Mouse (Mus musculus) midbrain, embryonic 15.5 days (tissue): ENCODE data around the gene Klf16. TPM values are rescaled to one million over a fixed set of nuclear protein-coding genes. Genes with fewer than 3 reads are reported as not detected.

Experiments
- ATAC-seq: fragments of 200-750 bp; cut with Nextera tagmentation; replicated peaks from 2 replicates; pipeline ENCODE4 v1.8.0; 2017; ENCODE audit warnings: moderate TSS enrichment
- H3K27ac ChIP-seq: fragments of 300-500 bp; sonication (generic); 2 replicates; pipeline ENCODE4 v1.5.1; 2015; ENCODE audit warnings: mild to moderate bottlenecking, inconsistent platforms
- H3K27me3 ChIP-seq: fragments of 300-500 bp; sonication (generic); replicated peaks from 2 replicates; pipeline ENCODE4 v1.6.1; 2015; ENCODE audit warnings: inconsistent platforms
- H3K36me3 ChIP-seq: fragments of 300-500 bp; sonication (generic); replicated peaks from 2 replicates; pipeline ENCODE4 v1.6.1; 2015; ENCODE audit warnings: inconsistent platforms
- H3K4me1 ChIP-seq: fragments of 300-500 bp; sonication (generic); 2 replicates; pipeline ENCODE4 v1.6.1; 2015; ENCODE audit warnings: inconsistent platforms
- H3K4me2 ChIP-seq: fragments of 300-500 bp; sonication (generic); 2 replicates; pipeline ENCODE4 v1.6.1; 2015; ENCODE audit warnings: inconsistent platforms, mild to moderate bottlenecking, moderate library complexity
- H3K4me3 ChIP-seq: fragments of 300-500 bp; sonication (generic); 2 replicates; pipeline ENCODE4 v1.5.1; 2015; ENCODE audit warnings: mild to moderate bottlenecking, inconsistent platforms
- H3K9ac ChIP-seq: fragments of 300-500 bp; sonication (generic); 2 replicates; pipeline ENCODE4 v1.6.1; 2015; ENCODE audit warnings: mild to moderate bottlenecking, inconsistent platforms
- H3K9me3 ChIP-seq: fragments of 300-500 bp; sonication (generic); 2 replicates; pipeline ENCODE4 v1.6.1; 2016; ENCODE audit warnings: inconsistent platforms
- WGBS: fragments of 180-500 bp; shearing (Covaris S2); methylation state at CpG from one replicate; pipeline ENCODE4 v1.1.7; 2015; ENCODE audit warnings: mixed read lengths; 5-methylcytosine and 5-hydroxymethylcytosine counted together
- polyA plus RNA-seq: library from polyadenylated mRNA; unstranded; fragments of >200 nt; fragmentation: Nextera tagmentation; extraction: Ambion mirVana; gene quantifications from 2 replicates; pipeline ENCODE4 v1.2.1, GENCODE M21; 2015

Klf16 gene
- polyA plus RNA-seq, 1 experiment from 2014 or later = 6.0 TPM

DNA sequence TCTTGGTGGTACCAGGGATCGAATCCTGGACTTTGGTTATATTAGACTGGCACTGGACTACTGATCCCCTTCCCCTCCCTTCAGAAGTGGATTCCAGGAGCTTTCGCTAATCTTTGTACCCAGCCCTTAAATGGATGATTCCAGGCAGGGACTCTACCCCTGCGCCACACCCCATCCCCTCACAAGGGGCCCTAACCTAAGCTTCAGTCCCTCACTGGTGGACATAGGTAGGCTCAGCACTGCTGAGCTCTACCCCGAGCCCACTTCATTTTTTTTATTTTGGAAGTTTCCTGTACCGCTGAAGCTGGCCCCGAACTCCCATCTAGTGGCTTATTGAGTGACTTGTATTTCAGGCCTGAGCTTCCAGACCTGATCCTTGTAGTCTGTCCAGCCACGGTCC is 26.2 kb upstream of the Klf16 start:
- Histone ChIP-seq H3K9ac (peak overlapping the region; percentile 50), H3K9me3 (no peaks in the 10 kb centered on the region), H3K4me3 (peak overlapping the region; percentile 70), H3K4me1 (peaks cover 19% of the 10 kb centered on the region), H3K36me3 (peaks cover 13% of the 10 kb centered on the region; the same call in 1 of the 2 replicates), H3K4me2 (peak overlapping the region; percentile 69), H3K27me3 (no peaks in the 10 kb centered on the region), H3K27ac (peak overlapping the region; percentile 90)
- ATAC-seq = peak; percentile 21
- 32% methylated on average over 7 of the region's 7 CpGs for WGBS

DNA sequence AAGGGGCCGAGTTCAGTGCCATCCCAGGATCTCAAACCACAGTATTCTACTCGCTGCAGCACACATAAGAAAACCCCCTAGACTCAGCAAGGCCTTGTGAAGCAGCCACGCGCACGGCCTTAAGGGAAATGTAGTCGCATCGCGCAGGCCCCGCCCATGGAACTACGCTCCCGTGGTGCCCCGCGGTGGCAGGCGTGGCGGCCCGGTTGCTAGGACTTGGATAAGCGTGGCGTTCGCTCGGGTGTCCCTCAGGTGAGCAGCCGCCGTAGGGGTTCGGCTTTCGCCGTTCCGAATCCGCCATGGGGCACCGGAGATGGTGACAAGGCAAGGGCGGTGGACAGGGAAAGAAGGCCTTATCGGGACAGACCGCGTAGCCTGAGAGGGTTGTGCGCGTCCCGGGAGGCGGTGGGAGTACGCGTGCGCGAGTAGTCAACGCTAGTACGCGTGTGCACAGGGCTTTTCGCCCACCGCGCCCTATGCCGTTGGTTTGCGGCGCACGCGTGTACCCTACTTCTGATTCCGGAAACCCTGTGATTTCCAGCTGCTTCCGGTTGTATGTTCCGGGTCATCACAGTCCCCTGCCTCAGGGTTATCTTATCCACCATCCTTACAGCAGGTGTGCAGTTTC is 25.7 kb upstream of the Klf16 start, which contains the start of the genes Scamp4 and Adat3:
Gene Scamp4 (plus strand): TSS at position 175 of the 628 bp plus-strand sequence.
Gene Adat3 (plus strand): TSS at position 183 of the 628 bp plus-strand sequence.
- H3K27ac ChIP-seq = peak within 1 kb of the TSS; percentile 90
- peaks cover 13% of the 10 kb centered on the region; the same call in 1 of the 2 replicates for H3K36me3 ChIP-seq
- no peaks in the 10 kb centered on the region for H3K9me3 ChIP-seq
- ATAC-seq = peak; percentile 95
- H3K4me1 ChIP-seq = peaks cover 19% of the 10 kb centered on the region
- H3K27me3 ChIP-seq = no peaks in the 10 kb centered on the region
- H3K4me3 ChIP-seq = peak within 1 kb of the TSS; percentile 70
- peak within 1 kb of the TSS; percentile 50 for H3K9ac ChIP-seq
- WGBS = under 1% methylated on average over 54 of the region's 54 CpGs
- H3K4me2 ChIP-seq = peak within 1 kb of the TSS; percentile 69

DNA sequence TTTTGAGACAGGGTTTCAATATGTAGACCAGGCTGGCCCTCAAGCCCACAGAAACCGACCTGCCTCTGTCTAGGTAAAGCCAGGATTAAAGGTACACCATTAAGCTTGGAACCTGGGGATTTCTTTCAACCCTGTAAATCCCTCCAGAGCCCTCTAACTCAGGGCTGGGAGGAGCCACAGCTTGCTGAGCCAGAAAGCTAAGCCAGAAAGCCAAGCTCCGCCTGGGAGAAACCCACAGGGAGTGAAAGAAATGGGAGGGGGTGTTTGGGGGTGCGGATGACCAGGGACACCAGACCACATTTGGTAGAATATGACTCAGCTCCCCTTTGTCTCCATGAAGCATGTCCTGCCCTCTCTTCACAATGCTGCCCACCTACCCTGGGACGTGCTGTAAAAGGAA is 19.2 kb upstream of the Klf16 start:
- Histone ChIP-seq H3K4me2 (no peak overlapping the region), H3K4me1 (no peaks in the 10 kb centered on the region), H3K27ac (no peak overlapping the region), H3K9me3 (no peaks in the 10 kb centered on the region), H3K9ac (no peak overlapping the region), H3K4me3 (no peak overlapping the region), H3K27me3 (no peaks in the 10 kb centered on the region), H3K36me3 (no peaks in the 10 kb centered on the region)
- ATAC-seq = no peak
- WGBS = 42% methylated on average over 4 of the region's 4 CpGs

- under 1% methylated on average over 71 of the region's 73 CpGs for WGBS
- peak within 1 kb of the TSS; percentile 98 for H3K4me2 ChIP-seq
- ATAC-seq = peak; percentile 97
These were observed 13.0 kb upstream of the Klf16 start, which contains the start of gene Abhd17a for GRCm38 (mm10) chr10:80589879-80590854. Gene Abhd17a (minus strand): TSS chr10:80590341.

DNA sequence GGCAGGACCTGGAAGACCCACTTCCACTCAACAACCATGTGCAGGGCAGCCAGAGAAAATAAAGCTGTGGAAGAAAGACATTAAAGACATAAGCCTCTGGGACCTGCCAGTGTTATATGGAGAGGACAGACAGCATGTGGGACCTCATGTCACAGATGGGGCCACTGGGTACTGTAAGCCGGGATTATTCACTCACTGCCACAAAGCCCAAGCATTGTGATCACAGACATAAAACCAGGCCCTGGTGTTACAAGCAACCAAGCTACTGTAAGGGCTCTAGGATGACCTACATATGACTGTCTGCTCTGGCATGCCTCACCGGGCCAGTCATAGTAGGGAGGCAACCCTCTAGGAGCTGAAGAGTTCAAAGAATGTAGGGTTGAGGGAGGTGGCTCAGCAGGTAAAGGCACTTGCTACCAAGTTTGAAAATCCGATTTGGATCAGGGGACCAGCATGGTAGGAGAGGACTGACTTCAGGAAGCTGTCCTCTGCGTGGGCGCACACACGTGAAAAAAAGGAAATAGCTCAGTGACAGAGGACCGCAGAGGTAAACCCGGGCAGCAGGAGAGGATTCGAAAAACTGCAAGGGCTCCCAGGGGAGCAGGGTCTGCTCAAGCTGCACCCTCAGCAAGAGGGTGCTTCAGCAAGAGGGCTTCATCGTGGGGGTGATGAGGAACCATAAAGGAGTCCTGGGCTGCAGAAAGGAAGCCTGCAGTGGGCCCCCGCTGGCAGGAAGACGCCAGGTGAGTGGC is 12.2 kb upstream of the Klf16 start:
- Histone ChIP-seq H3K4me3 (peak overlapping the region; percentile 89), H3K9ac (peak overlapping the region; percentile 89), H3K36me3 (no peaks in the 10 kb centered on the region), H3K4me1 (peaks cover 26% of the 10 kb centered on the region), H3K4me2 (peak overlapping the region; percentile 98), H3K27me3 (no peaks in the 10 kb centered on the region), H3K9me3 (no peaks in the 10 kb centered on the region), H3K27ac (peak overlapping the region; percentile 75)
- WGBS = 21% methylated on average over 12 of the region's 12 CpGs
- ATAC-seq = peak; percentile 7

More at GRCm38 (mm10) chr10:80589879-80590854, 13.0 kb upstream of the Klf16 start, which contains the start of gene Abhd17a:
- Histone ChIP-seq H3K27me3 (no peaks in the 10 kb centered on the region), H3K9me3 (no peaks in the 10 kb centered on the region), H3K4me1 (peaks cover 26% of the 10 kb centered on the region), H3K36me3 (no peaks in the 10 kb centered on the region), H3K27ac (peak within 1 kb of the TSS; percentile 75), H3K9ac (peak within 1 kb of the TSS; percentile 89), H3K4me3 (peak within 1 kb of the TSS; percentile 89)

- no peak overlapping the region for H3K4me2 ChIP-seq
- no peak overlapping the region for H3K27ac ChIP-seq
- H3K4me3 ChIP-seq = no peak overlapping the region
- no peak overlapping the region for H3K9ac ChIP-seq
- no peaks in the 10 kb centered on the region for H3K27me3 ChIP-seq
- 33% methylated on average over 4 of the region's 4 CpGs for WGBS
- peaks cover 26% of the 10 kb centered on the region for H3K4me1 ChIP-seq
- H3K9me3 ChIP-seq = no peaks in the 10 kb centered on the region
- ATAC-seq = no peak
- no peaks in the 10 kb centered on the region for H3K36me3 ChIP-seq
These were observed 10.2 kb upstream of the Klf16 start for GRCm38 (mm10) chr10:80587305-80587657.

DNA sequence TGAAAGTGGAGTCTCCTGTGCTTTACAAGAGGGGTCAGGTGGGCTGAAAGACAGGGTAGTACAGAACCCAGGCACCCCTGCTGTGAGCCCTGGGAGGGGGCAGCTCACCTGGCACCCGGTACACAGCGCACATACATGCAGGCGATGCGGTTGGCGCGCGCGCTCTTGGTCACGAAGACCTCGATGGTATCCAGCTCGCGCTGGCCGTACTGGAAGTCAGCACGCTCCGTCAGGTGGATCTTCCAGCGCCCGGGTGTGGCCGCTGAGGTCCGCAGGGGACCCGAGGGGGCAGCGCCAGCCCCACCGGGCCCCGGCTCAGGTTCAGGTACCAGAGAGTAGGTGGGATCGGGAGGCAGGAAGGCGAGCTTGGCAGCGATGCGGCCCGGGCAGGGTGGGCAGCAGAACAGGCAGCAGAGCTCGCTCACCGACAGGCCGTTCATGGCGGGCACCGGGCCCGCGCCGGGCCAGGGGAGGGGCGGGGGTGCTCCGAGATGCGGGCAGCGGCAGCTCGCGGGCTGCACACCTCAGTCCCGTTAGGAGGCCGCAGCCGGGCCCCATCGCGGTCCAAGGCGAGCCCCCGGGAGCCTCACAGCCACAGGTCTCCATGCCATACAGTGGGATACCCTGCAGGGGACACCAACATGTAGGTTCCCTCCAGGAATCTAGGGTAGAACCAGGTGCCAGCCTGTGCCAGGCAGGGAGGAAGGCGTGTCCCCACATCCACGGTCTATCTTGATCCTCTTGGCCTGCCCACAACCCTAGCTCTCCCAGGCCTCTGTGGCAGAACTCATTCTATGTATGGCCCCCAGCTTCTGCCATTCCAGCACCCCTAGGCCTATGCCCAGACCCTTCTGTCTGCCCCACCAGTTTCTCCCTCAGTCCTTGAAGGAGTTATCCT is 9.5 kb upstream of the Klf16 start:
- Histone ChIP-seq H3K9me3 (no peaks in the 10 kb centered on the region), H3K27me3 (no peaks in the 10 kb centered on the region), H3K9ac (no peak overlapping the region), H3K4me2 (no peak overlapping the region), H3K4me3 (no peak overlapping the region), H3K27ac (no peak overlapping the region), H3K36me3 (no peaks in the 10 kb centered on the region), H3K4me1 (peaks cover 26% of the 10 kb centered on the region)
- 95% methylated on average over 50 of the region's 51 CpGs for WGBS
- no peak for ATAC-seq

- no peak for ATAC-seq
- H3K9me3 ChIP-seq = no peaks in the 10 kb centered on the region
- H3K9ac ChIP-seq = no peak overlapping the region
- H3K4me1 ChIP-seq = peaks cover 26% of the 10 kb centered on the region
- H3K4me2 ChIP-seq = no peak overlapping the region
- no peaks in the 10 kb centered on the region for H3K27me3 ChIP-seq
- H3K4me3 ChIP-seq = no peak overlapping the region
- H3K27ac ChIP-seq = no peak overlapping the region
- WGBS = 94% methylated on average over 8 of the region's 8 CpGs
- H3K36me3 ChIP-seq = no peaks in the 10 kb centered on the region
These were observed 8.5 kb upstream of the Klf16 start for GRCm38 (mm10) chr10:80585581-80585980.

GRCm38 (mm10) chr10:80584642-80585552 is 7.8 kb upstream of the Klf16 start:
- no peak overlapping the region for H3K27ac ChIP-seq
- 71% methylated on average over 12 of the region's 12 CpGs for WGBS
- H3K4me2 ChIP-seq = no peak overlapping the region
- no peaks in the 10 kb centered on the region for H3K36me3 ChIP-seq
- no peaks in the 10 kb centered on the region for H3K27me3 ChIP-seq
- H3K4me3 ChIP-seq = no peak overlapping the region
- H3K9ac ChIP-seq = no peak overlapping the region
- peaks cover 26% of the 10 kb centered on the region for H3K4me1 ChIP-seq
- no peaks in the 10 kb centered on the region for H3K9me3 ChIP-seq
- ATAC-seq = no peak

DNA sequence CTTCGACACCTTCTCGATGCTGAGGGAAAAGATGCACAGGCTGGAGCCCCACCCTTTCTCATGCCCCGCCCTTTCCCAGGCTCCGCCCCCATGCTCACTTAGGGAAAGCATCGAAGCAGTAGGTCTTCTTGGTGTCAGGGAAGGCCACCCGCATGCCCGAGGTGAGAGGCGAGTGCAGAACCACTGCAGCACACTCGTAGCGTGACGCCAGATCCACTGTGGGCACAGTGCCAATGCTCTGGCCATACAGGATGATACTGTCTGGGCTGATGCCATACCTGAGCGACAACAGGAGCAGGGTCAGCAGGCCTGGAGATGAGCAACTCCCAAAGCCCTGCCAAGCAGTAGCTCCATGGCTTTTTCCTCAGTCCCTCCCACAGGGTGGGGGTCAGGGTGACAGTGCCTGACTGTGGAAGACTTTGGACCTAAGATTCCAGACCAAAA is 6.9 kb upstream of the Klf16 start:
- H3K36me3 ChIP-seq = no peaks in the 10 kb centered on the region
- H3K27ac ChIP-seq = no peak overlapping the region
- ATAC-seq = no peak; the same call in 1 of the 2 replicates
- peaks cover 22% of the 10 kb centered on the region for H3K4me1 ChIP-seq
- H3K9me3 ChIP-seq = no peaks in the 10 kb centered on the region
- no peak overlapping the region for H3K4me2 ChIP-seq
- no peak overlapping the region for H3K9ac ChIP-seq
- H3K27me3 ChIP-seq = no peaks in the 10 kb centered on the region
- H3K4me3 ChIP-seq = no peak overlapping the region
- WGBS = 64% methylated on average over 12 of the region's 12 CpGs
